Mouse (Mus musculus) neural tube, embryonic 13.5 days (tissue): ENCODE measurements around the gene Fbxl7. TPM values are rescaled to one million over a fixed set of nuclear protein-coding genes. Genes with fewer than 3 reads are reported as not detected.

Experiments used
- ATAC-seq: fragments of 200-750 bp; cut with Nextera tagmentation; 2 replicates; pipeline ENCODE4 v1.8.0; 2017; ENCODE audit warnings: low read depth, mild to moderate bottlenecking, moderate TSS enrichment, moderate library complexity
- H3K27ac ChIP-seq: fragments of 300-500 bp; sonication (generic); replicated peaks from 2 replicates; pipeline ENCODE4 v1.5.1; 2015; ENCODE audit warnings: moderate library complexity, mild to moderate bottlenecking, inconsistent platforms
- H3K27me3 ChIP-seq: fragments of 300-500 bp; sonication (generic); 2 replicates; pipeline ENCODE4 v1.6.1; 2015; ENCODE audit warnings: mild to moderate bottlenecking, inconsistent platforms
- H3K36me3 ChIP-seq: fragments of 300-500 bp; sonication (generic); 2 replicates; pipeline ENCODE4 v1.6.1; 2015; ENCODE audit warnings: mild to moderate bottlenecking, inconsistent platforms
- H3K4me1 ChIP-seq: fragments of 300-500 bp; sonication (generic); replicated peaks from 2 replicates; pipeline ENCODE4 v1.6.1; 2015; ENCODE audit warnings: inconsistent platforms
- H3K4me2 ChIP-seq: fragments of 300-500 bp; sonication (generic); 2 replicates; pipeline ENCODE4 v1.6.1; 2015; ENCODE audit warnings: inconsistent platforms, mild to moderate bottlenecking, moderate library complexity
- H3K4me3 ChIP-seq: fragments of 300-500 bp; sonication (generic); 2 replicates; pipeline ENCODE4 v1.5.1; 2015; ENCODE audit warnings: mild to moderate bottlenecking, inconsistent platforms
- H3K9ac ChIP-seq: fragments of 300-500 bp; sonication (generic); 2 replicates; pipeline ENCODE4 v1.6.1; 2015; ENCODE audit warnings: moderate library complexity, mild to moderate bottlenecking, inconsistent platforms
- H3K9me3 ChIP-seq: fragments of 300-500 bp; sonication (generic); 2 replicates; pipeline ENCODE4 v1.6.1; 2016; ENCODE audit warnings: inconsistent platforms
- WGBS: fragments of 180-500 bp; shearing (Covaris S2); methylation state at CpG from one replicate; pipeline ENCODE4 v1.1.7; 2015; 5-methylcytosine and 5-hydroxymethylcytosine counted together
- polyA plus RNA-seq: library from polyadenylated mRNA; unstranded; fragments of >200 nt; fragmentation: Nextera tagmentation; extraction: Ambion mirVana; gene quantifications from 2 replicates; pipeline ENCODE4 v1.2.1, GENCODE M21; 2015

Gene Fbxl7
- polyA plus RNA-seq, 1 experiment from 2014 or later, result 12.6 TPM

GRCm38 (mm10) chr15:26566076-26566475 is 329.3 kb downstream of the Fbxl7 start:
- Histone ChIP-seq H3K9ac (no peak overlapping the region), H3K4me3 (no peak overlapping the region), H3K36me3 (no peaks in the 10 kb centered on the region), H3K4me2 (no peak overlapping the region), H3K27ac (no peak overlapping the region), H3K4me1 (no peaks in the 10 kb centered on the region), H3K9me3 (no peaks in the 10 kb centered on the region), H3K27me3 (no peaks in the 10 kb centered on the region)
- ATAC-seq, result no peak
- WGBS, result 92% methylated on average over 2 of the region's 2 CpGs

- Histone ChIP-seq H3K4me2 (no peak overlapping the region), H3K9me3 (no peaks in the 10 kb centered on the region), H3K4me3 (no peak overlapping the region), H3K27ac (no peak overlapping the region), H3K4me1 (no peaks in the 10 kb centered on the region), H3K27me3 (no peaks in the 10 kb centered on the region), H3K36me3 (peaks cover 9% of the 10 kb centered on the region), H3K9ac (no peak overlapping the region)
- ATAC-seq, result no peak
- 73% methylated on average over 10 of the region's 10 CpGs for WGBS
These were observed 341.8 kb downstream of the Fbxl7 start for GRCm38 (mm10) chr15:26553620-26554019.

GRCm38 (mm10) chr15:26533997-26534700 is 361.2 kb downstream of the Fbxl7 start:
- ATAC-seq, result peak; percentile 65; the same call in 1 of the 2 replicates
- 49% methylated on average over 3 of the region's 3 CpGs for WGBS
- no peak overlapping the region for H3K4me2 ChIP-seq

GRCm38 (mm10) chr15:26519220-26519631 is 376.2 kb downstream of the Fbxl7 start:
- Histone ChIP-seq H3K4me3 (no peak overlapping the region), H3K27me3 (no peaks in the 10 kb centered on the region), H3K9me3 (no peaks in the 10 kb centered on the region), H3K4me2 (no peak overlapping the region), H3K27ac (no peak overlapping the region), H3K4me1 (no peaks in the 10 kb centered on the region), H3K9ac (no peak overlapping the region), H3K36me3 (no peaks in the 10 kb centered on the region)
- 68% methylated on average over 6 of the region's 6 CpGs for WGBS
- no peak for ATAC-seq

More at GRCm38 (mm10) chr15:26533997-26534700, 361.2 kb downstream of the Fbxl7 start:
- Histone ChIP-seq H3K4me3 (no peak overlapping the region), H3K27me3 (no peaks in the 10 kb centered on the region), H3K27ac (no peak overlapping the region), H3K9me3 (no peaks in the 10 kb centered on the region), H3K9ac (no peak overlapping the region), H3K4me1 (0 out of 2 replicates have a peak, but pooled peaks cover 7% of the 10 kb centered on the region), H3K36me3 (no peaks in the 10 kb centered on the region)

- 0 out of 2 replicates have a peak, but pooled peaks cover 3% of the 10 kb centered on the region for H3K9me3 ChIP-seq
- ATAC-seq, result no peak
- H3K4me2 ChIP-seq, result no peak overlapping the region
- no peaks in the 10 kb centered on the region for H3K4me1 ChIP-seq
- H3K9ac ChIP-seq, result no peak overlapping the region
- no peaks in the 10 kb centered on the region for H3K27me3 ChIP-seq
- 58% methylated on average over 4 of the region's 4 CpGs for WGBS
- no peak overlapping the region for H3K27ac ChIP-seq
- no peaks in the 10 kb centered on the region for H3K36me3 ChIP-seq
- H3K4me3 ChIP-seq, result no peak overlapping the region
These were observed 394.4 kb downstream of the Fbxl7 start for GRCm38 (mm10) chr15:26501024-26501423.
